ENCODE assay signal across 22 mouse cellular contexts in genomic region chr1:157633470-157633869, GRCm38 (mm10).
A peak's percentile ranks its signal among the peaks of the same experiment; 100 is the strongest.
DNase-seq lines count a peak whose midpoint lies in the region; ATAC-seq and TF ChIP-seq lines count a peak whose summit lies in the region.
"Had no signal": no experiment of that assay in that cellular context is flagged by ENCODE, and none has a peak within 500 bp of the region (broad histone marks: within the 10 kb centered on the region; RNA-seq: fewer than 3 reads in every experiment).

No protein-coding gene starts in this region.

- 53% methylated on average over 6 of the region's 6 CpGs for WGBS in limb, embryonic 14.5 days
- 79% methylated on average over 6 of the region's 6 CpGs for WGBS in limb, embryonic 10.5 days
- WGBS in intestine, embryonic 14.5 days = 83% methylated on average over 6 of the region's 6 CpGs

- no peak overlapping the region for H3ac ChIP-seq in myocyte (ENCODE audit: control insufficient read depth, insufficient read length)

- H3K27ac ChIP-seq in limb, embryonic 14.5 days (replicated peaks; ENCODE audit: low read depth, low read length) = no peak overlapping the region
- no peak overlapping the region for H3K27ac ChIP-seq in limb, embryonic 10.5 days
- no peak overlapping the region for H3K27ac ChIP-seq in CH12.LX (ENCODE audit: insufficient read depth, low read depth)
- no peak overlapping the region for H3K27ac ChIP-seq in intestine, embryonic 14.5 days (ENCODE audit: low read depth)
- H3K27ac ChIP-seq: embryonic facial prominence, embryonic 10.5 days; forebrain, embryonic 10.5 days; heart, adult 2 months; heart, embryonic 15.5 days; hindbrain, embryonic 15.5 days had no signal

- H3K4me2 ChIP-seq in limb, embryonic 14.5 days (replicated peaks; ENCODE audit: low read depth, low read length, severe bottlenecking) = no peak overlapping the region
- H3K4me2 ChIP-seq in CH12.LX (ENCODE audit: insufficient read depth, low read depth, poor library complexity, severe bottlenecking) (0 out of 2 replicates have a peak overlapping the region, but pooled peaks have one; percentile 14), myocyte (ENCODE audit: low read depth) (peak overlapping the region; percentile 13)
- H3K4me2 ChIP-seq in intestine, embryonic 14.5 days (ENCODE audit: low read length) = no peak overlapping the region
- H3K4me2 ChIP-seq: heart, embryonic 11.5 days; heart, embryonic 15.5 days; hindbrain, embryonic 15.5 days had no signal

- no peak; the same call in 1 of the 2 replicates for TF ChIP-seq EP300 in CH12.LX (IDR thresholded peaks at IDR 0.05; ENCODE audit: low read length)

- H3K9me3 ChIP-seq in limb, embryonic 14.5 days (ENCODE audit: control insufficient read depth, low read length) = no peaks in the 10 kb centered on the region
- no peaks in the 10 kb centered on the region for H3K9me3 ChIP-seq in limb, embryonic 10.5 days (replicated peaks)
- no peaks in the 10 kb centered on the region for H3K9me3 ChIP-seq in CH12.LX (replicated peaks; ENCODE audit: low read length)
- no peaks in the 10 kb centered on the region for H3K9me3 ChIP-seq in intestine, embryonic 14.5 days (ENCODE audit: control insufficient read depth, low read length)
- H3K9me3 ChIP-seq: embryonic facial prominence, embryonic 10.5 days; forebrain, embryonic 10.5 days; heart, embryonic 15.5 days; hindbrain, embryonic 15.5 days had no signal

- no peak for TF ChIP-seq CTCF in CH12.LX (conservative IDR thresholded peaks at IDR 0.05 in 1 of 2, IDR thresholded peaks at IDR 0.05 in 1 of 2; ENCODE audit: low read depth in 2 of 2, low read length in 2 of 2)

- intact Hi-C loops in left cerebral cortex, postnatal 25 days (cut with DNase I) = no loop called here

- no peak for ATAC-seq in limb, embryonic 14.5 days (ENCODE audit: low FRiP score, low read depth)
- ATAC-seq in intestine, embryonic 14.5 days (replicated peaks; ENCODE audit: low FRiP score, low TSS enrichment, low read depth) = 0 out of 2 replicates have a peak, but pooled peaks have one; percentile 58
- no peak for ATAC-seq in frontal cortex, adult (ENCODE audit: low TSS enrichment)
- ATAC-seq: CD4-positive, CD25-positive, alpha-beta regulatory T cell, adult 4 months; forebrain, embryonic 14.5 days had no signal

- no peaks in the 10 kb centered on the region for H3K4me1 ChIP-seq in limb, embryonic 14.5 days (ENCODE audit: control insufficient read depth, insufficient read depth, low read length)
- peaks cover 7% of the 10 kb centered on the region; the same call in 1 of the 2 replicates for H3K4me1 ChIP-seq in limb, embryonic 10.5 days
- peaks cover 0 to 10% of the 10 kb centered on the region in 2 experiments; a peak in 2 of 4 replicates for H3K4me1 ChIP-seq in CH12.LX (ENCODE audit: control insufficient read depth in 1 of 2, insufficient read depth in 2 of 2)
- H3K4me1 ChIP-seq in intestine, embryonic 14.5 days (replicated peaks; ENCODE audit: control insufficient read depth, insufficient read depth, low read length) = no peaks in the 10 kb centered on the region
- H3K4me1 ChIP-seq: embryonic facial prominence, embryonic 10.5 days; forebrain, embryonic 10.5 days; heart, embryonic 15.5 days; hindbrain, embryonic 15.5 days had no signal

- dilution Hi-C loops in CH12.LX (cut with MboI; ENCODE audit: extremely low pct_ligation_motif_present, extremely low pct_unique_long_range_greater_than_20kb, low sequenced_read_pairs) = no loop called here

- no peak for TF ChIP-seq POLR2A in limb, embryonic 14.5 days (IDR thresholded peaks at IDR 0.05; ENCODE audit: borderline replicate concordance, extremely low read depth, insufficient read depth, insufficient read length)
- TF ChIP-seq POLR2A in CH12.LX (IDR thresholded peaks at IDR 0.05; ENCODE audit: low read depth, low read length) (no peak), myocyte (IDR thresholded peaks at IDR 0.05; ENCODE audit: insufficient read length, low read depth) (no peak)

- H3K36me3 ChIP-seq in limb, embryonic 14.5 days (ENCODE audit: control insufficient read depth, insufficient read depth, low read length) = no peaks in the 10 kb centered on the region
- H3K36me3 ChIP-seq in limb, embryonic 10.5 days = no peaks in the 10 kb centered on the region
- H3K36me3 ChIP-seq in CH12.LX (replicated peaks in 1 of 2; ENCODE audit: control insufficient read depth in 1 of 2, insufficient read depth in 1 of 2, low read length in 1 of 2) = no peaks in the 10 kb centered on the region
- no peaks in the 10 kb centered on the region for H3K36me3 ChIP-seq in intestine, embryonic 14.5 days (ENCODE audit: control insufficient read depth, insufficient read depth, low read length)
- no peaks in the 10 kb centered on the region for H3K36me3 ChIP-seq in myocyte (ENCODE audit: control insufficient read depth, insufficient read depth)
- H3K36me3 ChIP-seq: embryonic facial prominence, embryonic 10.5 days; forebrain, embryonic 10.5 days; heart, embryonic 15.5 days; hindbrain, embryonic 15.5 days had no signal

- peak; percentile 38 for DNase-seq in limb, embryonic 14.5 days (ENCODE audit: low spot score)
- DNase-seq in limb, embryonic 10.5 days (ENCODE audit: low spot score) = no peak
- DNase-seq in CH12.LX (ENCODE audit: extremely low read depth) = peak; percentile 52
- no peak for DNase-seq in intestine, embryonic 14.5 days (ENCODE audit: low spot score)
- no peak for DNase-seq in left cerebral cortex, postnatal 25 days (ENCODE audit: low spot score in 2 of 2)
- DNase-seq in urinary bladder, postnatal 14 days (ENCODE audit: low spot score) = no peak
- DNase-seq: adrenal gland, adult 2 months; adrenal gland, postnatal 25 days; cerebellum, adult 18-20 months; cerebellum, adult 9-11 months; gastrocnemius, postnatal 36 days; heart, adult 2 months; heart, postnatal 14 days had no signal

- no peaks in the 10 kb centered on the region for H3K27me3 ChIP-seq in limb, embryonic 14.5 days (ENCODE audit: control insufficient read depth, insufficient read depth, low read length)
- H3K27me3 ChIP-seq in limb, embryonic 10.5 days (ENCODE audit: low read depth, poor library complexity, severe bottlenecking) = no peaks in the 10 kb centered on the region
- H3K27me3 ChIP-seq in CH12.LX (replicated peaks) = no peaks in the 10 kb centered on the region
- no peaks in the 10 kb centered on the region for H3K27me3 ChIP-seq in intestine, embryonic 14.5 days (replicated peaks; ENCODE audit: control insufficient read depth, insufficient read depth, low read length)
- no peaks in the 10 kb centered on the region for H3K27me3 ChIP-seq in myocyte (ENCODE audit: control insufficient read depth, insufficient read depth, insufficient read length)
- H3K27me3 ChIP-seq: hindbrain, embryonic 15.5 days had no signal

- no peak overlapping the region for H3K9ac ChIP-seq in limb, embryonic 14.5 days (ENCODE audit: low read depth, low read length, severe bottlenecking)
- no peak overlapping the region for H3K9ac ChIP-seq in CH12.LX (ENCODE audit: insufficient read depth, low read depth)
- no peak overlapping the region for H3K9ac ChIP-seq in intestine, embryonic 14.5 days (ENCODE audit: low read length)
- H3K9ac ChIP-seq: heart, embryonic 15.5 days; hindbrain, embryonic 15.5 days had no signal

- H3K79me2 ChIP-seq in CH12.LX (replicated peaks; ENCODE audit: control insufficient read depth, extremely low read depth, insufficient read depth, poor library complexity, severe bottlenecking) = no peaks in the 10 kb centered on the region
- H3K79me2 ChIP-seq in myocyte (ENCODE audit: control insufficient read depth, insufficient read depth) = no peaks in the 10 kb centered on the region

- no peak overlapping the region for H3K4me3 ChIP-seq in limb, embryonic 14.5 days (replicated peaks; ENCODE audit: low read length)
- H3K4me3 ChIP-seq in limb, embryonic 10.5 days = no peak overlapping the region
- no peak overlapping the region for H3K4me3 ChIP-seq in CH12.LX (replicated peaks in 1 of 3; ENCODE audit: low read depth in 2 of 3, low read length in 2 of 3, poor library complexity in 1 of 3)
- H3K4me3 ChIP-seq in intestine, embryonic 14.5 days (ENCODE audit: low read depth, low read length) = no peak overlapping the region
- no peak overlapping the region for H3K4me3 ChIP-seq in myocyte
- H3K4me3 ChIP-seq: embryonic facial prominence, embryonic 10.5 days; forebrain, embryonic 10.5 days; heart, adult 2 months; heart, embryonic 15.5 days; hindbrain, embryonic 15.5 days had no signal

- no peak for TF ChIP-seq RAD21 in CH12.LX (IDR thresholded peaks at IDR 0.05; ENCODE audit: low read depth, low read length)

- in situ Hi-C loops in CH12.LX (cut with MboI; ENCODE audit: low pct_ligation_motif_present, low pct_unique_long_range_greater_than_20kb, low sequenced_read_pairs) = no loop called here

TF ChIP-seq in CH12.LX, 34 proteins besides CTCF, POLR2A, EP300 and RAD21 (continues in another document):
- no peak for TF ChIP-seq E2F4 (IDR thresholded peaks at IDR 0.05; ENCODE audit: insufficient replicate concordance, low read depth, low read length)
- TF ChIP-seq CHD1 (IDR thresholded peaks at IDR 0.05; ENCODE audit: low read depth, low read length) = no peak
- no peak for TF ChIP-seq KAT2A (IDR thresholded peaks at IDR 0.05; ENCODE audit: insufficient replicate concordance, low read length)
- TF ChIP-seq HCFC1 (IDR thresholded peaks at IDR 0.05; ENCODE audit: low read depth, low read length) = no peak
- no peak for TF ChIP-seq MAX (IDR thresholded peaks at IDR 0.05; ENCODE audit: low read length)
- no peak for TF ChIP-seq MXI1 (IDR thresholded peaks at IDR 0.05; ENCODE audit: low read depth, low read length)
- TF ChIP-seq CHD2 (IDR thresholded peaks at IDR 0.05; ENCODE audit: low read length) = no peak
- no peak for TF ChIP-seq IRF4 (IDR thresholded peaks at IDR 0.05; ENCODE audit: low read depth, low read length)
- TF ChIP-seq TBP (conservative IDR thresholded peaks at IDR 0.05; ENCODE audit: low read depth, low read length) = no peak
- TF ChIP-seq NELFE (IDR thresholded peaks at IDR 0.05; ENCODE audit: low read depth, low read length) = no peak

TF ChIP-seq in myocyte, 11 proteins besides CTCF, POLR2A, EP300 and RAD21:
- peak in 1 of 3 experiments; percentile 15 for TF ChIP-seq MYOD1 (IDR thresholded peaks at IDR 0.05; ENCODE audit: control insufficient read depth in 1 of 3, insufficient read length in 2 of 3, low read depth in 2 of 3)
- TF ChIP-seq E2F4 (IDR thresholded peaks at IDR 0.05; ENCODE audit: insufficient read depth) = no peak

Comparison
In these comparisons a context has a peak if more than half of its experiments do, and no peak if none do; other contexts are left out.
1. DNase-seq: peak in limb, embryonic 14.5 days (single experiment) and CH12.LX (single experiment); none in limb, embryonic 10.5 days (single experiment), intestine, embryonic 14.5 days (single experiment), left cerebral cortex, postnatal 25 days (0 of 2) and urinary bladder, postnatal 14 days (single experiment).
2. H3K4me2 ChIP-seq: peak in CH12.LX (single experiment) and myocyte (single experiment); none in limb, embryonic 14.5 days (single experiment) and intestine, embryonic 14.5 days (single experiment).